Mouse (Mus musculus) cortical plate, adult 2 months (tissue): Measurements from ENCODE around the gene Coro7.

Experiments used
- CTCF ChIP-seq: fragments of 200-500 bp; IDR thresholded peaks from 2 replicates; pipeline ENCODE4 v1.5.1; 2011; ENCODE audit warnings: mild to moderate bottlenecking, control low read depth, low read length; ENCODE audit not compliant: insufficient read depth; ENCODE audit errors: extremely low read depth
- POLR2A ChIP-seq: fragments of 200-500 bp; IDR thresholded peaks from 2 replicates; pipeline ENCODE4 v1.6.1; 2011; ENCODE audit warnings: mild to moderate bottlenecking, low read length, control low read depth; ENCODE audit not compliant: insufficient read depth; ENCODE audit errors: extremely low read depth

DNA sequence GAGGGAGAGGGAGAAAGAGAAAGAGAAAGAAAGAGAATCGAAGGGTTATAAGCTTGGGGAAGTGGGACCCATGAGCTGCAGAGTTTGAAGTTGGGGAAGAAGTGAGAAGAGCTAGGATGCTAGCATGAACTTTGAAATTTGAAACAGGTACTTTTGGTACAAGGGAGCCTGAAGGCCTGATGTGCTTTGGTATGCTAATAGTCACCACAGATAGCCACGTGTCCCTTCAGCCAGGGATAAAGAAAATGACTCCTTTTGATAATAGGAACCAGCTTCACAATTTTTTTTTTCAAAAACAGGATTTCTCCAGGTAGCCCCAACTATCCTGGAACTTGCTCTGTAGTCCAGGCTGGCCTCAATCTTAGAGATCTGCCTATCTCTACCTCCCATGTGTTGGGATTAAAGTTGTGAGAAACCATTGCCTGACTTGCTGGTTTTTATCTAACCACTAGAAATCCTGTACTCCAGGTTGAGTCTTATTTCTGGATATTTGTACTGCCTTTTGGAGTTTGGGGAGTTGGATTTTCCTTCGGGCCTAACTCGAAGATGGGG, 3.1 kb upstream of the Coro7 start:
- TF ChIP-seq POLR2A (no peak), CTCF (no peak)
